Mouse (Mus musculus) forebrain, embryonic 12.5 days (tissue): Measurements from ENCODE around the gene Emc8. TPM values are rescaled to one million over a fixed set of nuclear protein-coding genes. Genes with fewer than 3 reads are reported as not detected.

ENCODE experiments used
- ATAC-seq: fragments of 200-750 bp; cut with Nextera tagmentation; 2 replicates; pipeline ENCODE4 v1.8.0; 2017; ENCODE audit warnings: moderate TSS enrichment; ENCODE audit not compliant: low FRiP score
- H3K27ac ChIP-seq: fragments of 300-500 bp; sonication (generic); 2 replicates; pipeline ENCODE4 v1.5.1; 2016; ENCODE audit warnings: mild to moderate bottlenecking
- H3K27me3 ChIP-seq: fragments of 300-500 bp; sonication (generic); 2 replicates; pipeline ENCODE4 v1.6.1; 2016; ENCODE audit warnings: mild to moderate bottlenecking
- H3K36me3 ChIP-seq: fragments of 300-500 bp; sonication (generic); replicated peaks from 2 replicates; pipeline ENCODE4 v1.6.1; 2016; ENCODE audit warnings: mild to moderate bottlenecking
- H3K4me1 ChIP-seq: fragments of 300-500 bp; sonication (generic); 2 replicates; pipeline ENCODE4 v1.6.1; 2016
- H3K4me2 ChIP-seq: fragments of 300-500 bp; sonication (generic); 2 replicates; pipeline ENCODE4 v1.6.1; 2016; ENCODE audit warnings: mild to moderate bottlenecking, moderate library complexity
- H3K4me3 ChIP-seq: fragments of 300-500 bp; sonication (generic); replicated peaks from 2 replicates; pipeline ENCODE4 v1.5.1; 2016; ENCODE audit warnings: mild to moderate bottlenecking
- H3K9ac ChIP-seq: fragments of 300-500 bp; sonication (generic); 2 replicates; pipeline ENCODE4 v1.6.1; 2016; ENCODE audit warnings: mild to moderate bottlenecking
- H3K9me3 ChIP-seq: fragments of 300-500 bp; sonication (generic); 2 replicates; pipeline ENCODE4 v1.6.1; 2016
- WGBS: fragments of 180-500 bp; shearing (Covaris S2); methylation state at CpG from one replicate; pipeline ENCODE4 v1.1.7; 2016; 5-methylcytosine and 5-hydroxymethylcytosine counted together
- polyA plus RNA-seq: library from polyadenylated mRNA; unstranded; fragments of >200 nt; fragmentation: Nextera tagmentation; extraction: Ambion mirVana; gene quantifications from 2 replicates; pipeline ENCODE4 v1.2.1, GENCODE M21; 2016

The Emc8 gene
- polyA plus RNA-seq, 1 experiment from 2014 or later, result 234 TPM

GRCm38 (mm10) chr8:120697154-120697978, 29.0 kb upstream of the Emc8 start:
- Histone ChIP-seq H3K4me2 (no peak overlapping the region), H3K27me3 (peaks cover 4% of the 10 kb centered on the region; the same call in 1 of the 2 replicates), H3K36me3 (no peaks in the 10 kb centered on the region), H3K9ac (no peak overlapping the region), H3K4me1 (no peaks in the 10 kb centered on the region), H3K27ac (no peak overlapping the region), H3K4me3 (no peak overlapping the region), H3K9me3 (no peaks in the 10 kb centered on the region)
- no peak for ATAC-seq
- WGBS, result 85% methylated on average over 17 of the region's 17 CpGs

- Histone ChIP-seq H3K4me3 (no peak overlapping the region), H3K9me3 (no peaks in the 10 kb centered on the region), H3K36me3 (no peaks in the 10 kb centered on the region), H3K27me3 (peaks cover 4% of the 10 kb centered on the region; the same call in 1 of the 2 replicates), H3K4me2 (no peak overlapping the region), H3K9ac (no peak overlapping the region), H3K27ac (no peak overlapping the region), H3K4me1 (no peaks in the 10 kb centered on the region)
- 79% methylated on average over 13 of the region's 13 CpGs for WGBS
- ATAC-seq, result no peak
These were observed 28.2 kb upstream of the Emc8 start for GRCm38 (mm10) chr8:120696401-120697153.

GRCm38 (mm10) chr8:120693861-120694493, 25.6 kb upstream of the Emc8 start:
- Histone ChIP-seq H3K27ac (no peak overlapping the region), H3K4me3 (no peak overlapping the region), H3K36me3 (no peaks in the 10 kb centered on the region), H3K9me3 (no peaks in the 10 kb centered on the region), H3K4me2 (no peak overlapping the region), H3K4me1 (no peaks in the 10 kb centered on the region), H3K27me3 (peaks cover 4% of the 10 kb centered on the region; the same call in 1 of the 2 replicates), H3K9ac (no peak overlapping the region)
- WGBS, result 61% methylated on average over 22 of the region's 22 CpGs
- ATAC-seq, result no peak

GRCm38 (mm10) chr8:120692934-120693333, 24.6 kb upstream of the Emc8 start:
- Histone ChIP-seq H3K4me1 (no peaks in the 10 kb centered on the region), H3K9me3 (no peaks in the 10 kb centered on the region), H3K4me3 (no peak overlapping the region), H3K27me3 (peaks cover 4% of the 10 kb centered on the region; the same call in 1 of the 2 replicates), H3K27ac (no peak overlapping the region), H3K4me2 (no peak overlapping the region), H3K9ac (no peak overlapping the region), H3K36me3 (no peaks in the 10 kb centered on the region)
- WGBS, result 79% methylated on average over 4 of the region's 4 CpGs
- no peak for ATAC-seq

- Histone ChIP-seq H3K36me3 (no peaks in the 10 kb centered on the region), H3K27ac (no peak overlapping the region), H3K9me3 (no peaks in the 10 kb centered on the region), H3K27me3 (peaks cover 12% of the 10 kb centered on the region; the same call in 1 of the 2 replicates), H3K4me2 (no peak overlapping the region), H3K4me1 (no peaks in the 10 kb centered on the region), H3K9ac (no peak overlapping the region), H3K4me3 (no peak overlapping the region)
- WGBS, result 91% methylated on average over 7 of the region's 7 CpGs
- no peak for ATAC-seq
These were observed 20.1 kb upstream of the Emc8 start for GRCm38 (mm10) chr8:120688511-120688910.

GRCm38 (mm10) chr8:120687786-120688185, 19.4 kb upstream of the Emc8 start:
- H3K9ac ChIP-seq, result no peak overlapping the region
- no peak for ATAC-seq
- H3K4me1 ChIP-seq, result no peaks in the 10 kb centered on the region
- no peaks in the 10 kb centered on the region for H3K9me3 ChIP-seq
- no peak overlapping the region for H3K27ac ChIP-seq
- peaks cover 12% of the 10 kb centered on the region; the same call in 1 of the 2 replicates for H3K27me3 ChIP-seq
- 83% methylated on average over 8 of the region's 8 CpGs for WGBS
- no peak overlapping the region for H3K4me2 ChIP-seq
- H3K36me3 ChIP-seq, result no peaks in the 10 kb centered on the region
- H3K4me3 ChIP-seq, result no peak overlapping the region

- ATAC-seq, result no peak
- no peak overlapping the region for H3K27ac ChIP-seq
- peaks cover 12% of the 10 kb centered on the region; the same call in 1 of the 2 replicates for H3K27me3 ChIP-seq
- H3K4me1 ChIP-seq, result no peaks in the 10 kb centered on the region
- H3K36me3 ChIP-seq, result no peaks in the 10 kb centered on the region
- H3K4me2 ChIP-seq, result no peak overlapping the region
- no peak overlapping the region for H3K4me3 ChIP-seq
- whole genome bisulfite sequencing, result 80% methylated on average over 5 of the region's 5 CpGs
- no peaks in the 10 kb centered on the region for H3K9me3 ChIP-seq
- H3K9ac ChIP-seq, result no peak overlapping the region
These were observed 18.2 kb upstream of the Emc8 start for GRCm38 (mm10) chr8:120686576-120686975.

GRCm38 (mm10) chr8:120686051-120686450, 17.7 kb upstream of the Emc8 start:
- Histone ChIP-seq H3K4me1 (no peaks in the 10 kb centered on the region), H3K27ac (no peak overlapping the region), H3K4me2 (no peak overlapping the region), H3K36me3 (no peaks in the 10 kb centered on the region), H3K27me3 (peaks cover 12% of the 10 kb centered on the region; the same call in 1 of the 2 replicates), H3K4me3 (no peak overlapping the region), H3K9ac (no peak overlapping the region), H3K9me3 (no peaks in the 10 kb centered on the region)
- WGBS, result 84% methylated on average over 13 of the region's 13 CpGs
- no peak for ATAC-seq

GRCm38 (mm10) chr8:120685591-120685990, 17.2 kb upstream of the Emc8 start:
- H3K27ac ChIP-seq, result no peak overlapping the region
- peaks cover 12% of the 10 kb centered on the region; the same call in 1 of the 2 replicates for H3K27me3 ChIP-seq
- ATAC-seq, result no peak
- no peak overlapping the region for H3K4me3 ChIP-seq
- no peaks in the 10 kb centered on the region for H3K9me3 ChIP-seq
- WGBS, result 74% methylated on average over 8 of the region's 8 CpGs
- H3K4me2 ChIP-seq, result no peak overlapping the region
- no peak overlapping the region for H3K9ac ChIP-seq
- H3K36me3 ChIP-seq, result no peaks in the 10 kb centered on the region
- H3K4me1 ChIP-seq, result no peaks in the 10 kb centered on the region

- 80% methylated on average over 5 of the region's 5 CpGs for WGBS
- no peak for ATAC-seq
These were observed 16.7 kb upstream of the Emc8 start for GRCm38 (mm10) chr8:120685097-120685496.

GRCm38 (mm10) chr8:120684082-120684481, 15.7 kb upstream of the Emc8 start:
- no peaks in the 10 kb centered on the region for H3K4me1 ChIP-seq
- H3K9me3 ChIP-seq, result no peaks in the 10 kb centered on the region
- WGBS, result 56% methylated on average over 5 of the region's 5 CpGs
- H3K4me3 ChIP-seq, result no peak overlapping the region
- no peak for ATAC-seq
- no peak overlapping the region for H3K27ac ChIP-seq
- peaks cover 12% of the 10 kb centered on the region; the same call in 1 of the 2 replicates for H3K27me3 ChIP-seq
- no peak overlapping the region for H3K9ac ChIP-seq
- no peaks in the 10 kb centered on the region for H3K36me3 ChIP-seq
- H3K4me2 ChIP-seq, result no peak overlapping the region

More at GRCm38 (mm10) chr8:120685097-120685496, 16.7 kb upstream of the Emc8 start:
- no peak overlapping the region for H3K27ac ChIP-seq
- H3K27me3 ChIP-seq, result peaks cover 12% of the 10 kb centered on the region; the same call in 1 of the 2 replicates
- no peak overlapping the region for H3K9ac ChIP-seq
- H3K36me3 ChIP-seq, result no peaks in the 10 kb centered on the region
- no peaks in the 10 kb centered on the region for H3K4me1 ChIP-seq
- H3K4me2 ChIP-seq, result no peak overlapping the region
- no peaks in the 10 kb centered on the region for H3K9me3 ChIP-seq
- H3K4me3 ChIP-seq, result no peak overlapping the region

- no peaks in the 10 kb centered on the region for H3K4me1 ChIP-seq
- no peak overlapping the region for H3K9ac ChIP-seq
- H3K27ac ChIP-seq, result no peak overlapping the region
- no peaks in the 10 kb centered on the region for H3K36me3 ChIP-seq
- WGBS, result 14% methylated on average over 10 of the region's 10 CpGs
- H3K4me2 ChIP-seq, result no peak overlapping the region
- no peaks in the 10 kb centered on the region for H3K9me3 ChIP-seq
- H3K27me3 ChIP-seq, result peaks cover 12% of the 10 kb centered on the region; the same call in 1 of the 2 replicates
- H3K4me3 ChIP-seq, result no peak overlapping the region
- ATAC-seq, result no peak
These were observed 15.2 kb upstream of the Emc8 start for GRCm38 (mm10) chr8:120683602-120684001.
